In the genomic region with DNA sequence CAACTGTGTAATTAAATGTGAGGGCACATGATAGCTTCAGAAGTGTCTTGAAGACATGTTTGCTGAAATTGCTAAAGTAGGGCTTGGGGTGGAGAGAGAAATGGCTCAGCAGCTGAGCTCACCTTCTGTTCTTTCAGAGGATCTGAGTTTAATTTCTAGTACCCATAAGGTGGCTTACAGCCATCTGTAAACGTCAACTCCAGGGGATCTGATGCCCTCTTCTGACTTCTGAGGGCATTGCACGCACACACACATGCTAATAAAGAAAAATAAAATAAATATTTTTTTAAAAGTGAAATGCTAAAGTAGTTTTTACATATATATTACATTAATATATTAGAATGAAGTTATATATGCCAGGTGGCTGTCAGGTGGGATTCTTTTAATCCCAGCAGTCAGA, we compare ENCODE assay signal across 17 mouse cellular contexts. TPM values are rescaled to one million over a fixed set of nuclear protein-coding genes. Genes with fewer than 3 reads are reported as not detected.
A peak's percentile ranks its signal among the peaks of the same experiment; 100 is the strongest.
DNase-seq lines count a peak whose midpoint lies in the region; ATAC-seq and TF ChIP-seq lines count a peak whose summit lies in the region.
"Had no signal": no experiment of that assay in that cellular context is flagged by ENCODE, and none has a peak within 500 bp of the region (broad histone marks: within the 10 kb centered on the region; RNA-seq: fewer than 3 reads in every experiment).

No protein-coding gene starts in this region.

- peaks cover 8% of the 10 kb centered on the region; the same call in 1 of the 2 replicates for H3K4me1 ChIP-seq in forebrain, postnatal 0 days (ENCODE audit: insufficient read depth)
- peaks cover 18% of the 10 kb centered on the region for H3K4me1 ChIP-seq in forebrain, embryonic 10.5 days
- H3K4me1 ChIP-seq in liver, adult 2 months (ENCODE audit: control insufficient read depth, insufficient read depth, low read length), result no peaks in the 10 kb centered on the region
- peaks cover 11% of the 10 kb centered on the region; the same call in 1 of the 2 replicates for H3K4me1 ChIP-seq in liver, embryonic 12.5 days

- no peak overlapping the region for H3K4me2 ChIP-seq in forebrain, postnatal 0 days (ENCODE audit: low read depth)
- no peak overlapping the region for H3K4me2 ChIP-seq in liver, embryonic 12.5 days
- H3K4me2 ChIP-seq: neural tube, embryonic 13.5 days had no signal

- 24% methylated on average over 2 of the region's 2 CpGs for WGBS in forebrain, postnatal 0 days
- WGBS in forebrain, embryonic 10.5 days, result 28% methylated on average over 2 of the region's 2 CpGs
- 32% methylated on average over 2 of the region's 2 CpGs for WGBS in liver, adult 2 months
- 14% methylated on average over 2 of the region's 2 CpGs for WGBS in liver, embryonic 12.5 days (ENCODE audit: insufficient replicate concordance)

- no peak for TF ChIP-seq POLR2A in liver, adult 2 months (IDR thresholded peaks at IDR 0.05; ENCODE audit: extremely low read depth, insufficient read depth, low read length)
- no peak for TF ChIP-seq POLR2A in brain, embryonic 14.5 days (IDR thresholded peaks at IDR 0.05; ENCODE audit: borderline replicate concordance, extremely low read depth, insufficient read depth, insufficient read length, poor library complexity, severe bottlenecking)

- H3K4me3 ChIP-seq in forebrain, postnatal 0 days (ENCODE audit: low read depth, low read length), result no peak overlapping the region
- no peak overlapping the region for H3K4me3 ChIP-seq in forebrain, embryonic 10.5 days
- H3K4me3 ChIP-seq in liver, adult 2 months (ENCODE audit: insufficient read depth, low read depth, low read length), result no peak overlapping the region
- no peak overlapping the region for H3K4me3 ChIP-seq in liver, embryonic 12.5 days
- H3K4me3 ChIP-seq: embryonic facial prominence, embryonic 10.5 days; erythroblast, embryonic 14.5 days; hindbrain, embryonic 10.5 days; neural tube, embryonic 13.5 days had no signal

- no peak for ATAC-seq in forebrain, postnatal 0 days
- ATAC-seq in liver, embryonic 12.5 days, result no peak
- ATAC-seq in frontal cortex, adult (ENCODE audit: low TSS enrichment), result no peak

- DNase-seq in forebrain, postnatal 0 days, result peak; percentile 46
- DNase-seq in forebrain, embryonic 10.5 days (ENCODE audit: extremely low spot score, low spot score), result no peak
- no peak for DNase-seq in liver, adult 2 months (ENCODE audit: extremely low read depth, low read depth, low spot score)
- DNase-seq in A20 (ENCODE audit: low read depth, low spot score), result peak; percentile 19
- peak; percentile 42 for DNase-seq in brain, embryonic 14.5 days (ENCODE audit: low read depth)
- no peak for DNase-seq in c-Kit-positive CD71-positive TER-119-positive erythroid progenitor cells, embryonic 14.5 days (ENCODE audit: low spot score)
- DNase-seq: cerebellum, adult 9-10 months; left cerebral cortex, postnatal 4 days; right cerebral cortex, postnatal 4 days had no signal

- no peaks in the 10 kb centered on the region for H3K27me3 ChIP-seq in forebrain, postnatal 0 days (ENCODE audit: insufficient read depth, low read length)
- H3K27me3 ChIP-seq in forebrain, embryonic 10.5 days (ENCODE audit: poor library complexity, severe bottlenecking), result peaks cover 56% of the 10 kb centered on the region
- H3K27me3 ChIP-seq in liver, adult 2 months (ENCODE audit: control insufficient read depth, insufficient read depth, low read length), result peaks cover 7% of the 10 kb centered on the region; the same call in 1 of the 2 replicates
- H3K27me3 ChIP-seq in liver, embryonic 12.5 days (replicated peaks), result peaks cover 37% of the 10 kb centered on the region

- H3K27ac ChIP-seq in forebrain, postnatal 0 days (ENCODE audit: low read depth, low read length), result no peak overlapping the region
- no peak overlapping the region for H3K27ac ChIP-seq in forebrain, embryonic 10.5 days
- no peak overlapping the region for H3K27ac ChIP-seq in liver, adult 2 months (replicated peaks; ENCODE audit: insufficient read depth, low read depth, low read length)
- H3K27ac ChIP-seq in liver, embryonic 12.5 days, result no peak overlapping the region
- H3K27ac ChIP-seq: embryonic facial prominence, embryonic 10.5 days; hindbrain, embryonic 10.5 days; neural tube, embryonic 13.5 days had no signal

- peak; percentile 40 for TF ChIP-seq CTCF in forebrain, postnatal 0 days (IDR thresholded peaks at IDR 0.05; ENCODE audit: low read depth)
- peak; percentile 32; the same call in 1 of the 2 replicates for TF ChIP-seq CTCF in liver, adult 2 months (IDR thresholded peaks at IDR 0.05; ENCODE audit: low read depth, low read length)
- TF ChIP-seq CTCF in brain, embryonic 14.5 days (IDR thresholded peaks at IDR 0.05; ENCODE audit: borderline replicate concordance, extremely low read depth, insufficient read depth, insufficient read length), result peak; percentile 33; the same call in 1 of the 2 replicates

- no peaks in the 10 kb centered on the region for H3K79me2 ChIP-seq in liver, adult 2 months (ENCODE audit: control insufficient read depth, insufficient read depth, low read length)

- no peaks in the 10 kb centered on the region for H3K9me3 ChIP-seq in forebrain, postnatal 0 days (ENCODE audit: low read length)
- no peaks in the 10 kb centered on the region for H3K9me3 ChIP-seq in forebrain, embryonic 10.5 days
- no peaks in the 10 kb centered on the region for H3K9me3 ChIP-seq in liver, embryonic 12.5 days (replicated peaks)
- H3K9me3 ChIP-seq: embryonic facial prominence, embryonic 10.5 days; hindbrain, embryonic 10.5 days; neural tube, embryonic 13.5 days had no signal

- no peaks in the 10 kb centered on the region for H3K36me3 ChIP-seq in forebrain, postnatal 0 days (ENCODE audit: insufficient read depth)
- no peaks in the 10 kb centered on the region for H3K36me3 ChIP-seq in forebrain, embryonic 10.5 days (replicated peaks)
- H3K36me3 ChIP-seq in liver, adult 2 months (ENCODE audit: control insufficient read depth, insufficient read depth, low read length), result no peaks in the 10 kb centered on the region
- no peaks in the 10 kb centered on the region for H3K36me3 ChIP-seq in liver, embryonic 12.5 days
- H3K36me3 ChIP-seq: embryonic facial prominence, embryonic 10.5 days; hindbrain, embryonic 10.5 days; neural tube, embryonic 13.5 days had no signal

- H3K9ac ChIP-seq in forebrain, postnatal 0 days, result no peak overlapping the region
- H3K9ac ChIP-seq in liver, adult 2 months (ENCODE audit: low read depth, low read length), result no peak overlapping the region
- H3K9ac ChIP-seq in liver, embryonic 12.5 days, result no peak overlapping the region
- H3K9ac ChIP-seq: neural tube, embryonic 13.5 days had no signal

RNA-seq across cellular contexts. Expression of a gene that starts 3.0 kb away (rescaled TPM):
- total RNA-seq in forebrain, postnatal 0 days (2014; rRNA removed), result 10.0 and 12.3 TPM in 2 replicates
- polyA plus RNA-seq in forebrain, postnatal 0 days (2015; fragmentation: Nextera tagmentation; extraction: Ambion mirVana), result 1.8 and 2.1 TPM in 2 replicates
- polyA plus RNA-seq in forebrain, embryonic 10.5 days (2016; fragmentation: Nextera tagmentation; extraction: Ambion mirVana), result 0.15 TPM in 1 of 2 replicates, not detected in the other
- 0.07 TPM in 1 of 2 replicates, not detected in the other for total RNA-seq in liver, adult 2 months (2014; rRNA removed)
- 0.05 and 0.21 TPM in 2 replicates for polyA plus RNA-seq in liver, adult 2 months (2012; rRNA removed)
- polyA plus RNA-seq in liver, embryonic 12.5 days (2016; fragmentation: Nextera tagmentation; extraction: Ambion mirVana), result 0.38 and 0.53 TPM in 2 replicates
- 11.8 and 13.7 TPM in 2 replicates for polyA plus RNA-seq in brain, embryonic 14.5 days (2012; rRNA removed)
- total RNA-seq: monocyte, adult 5-6 weeks had no signal

RNA-seq across cellular contexts. Expression of a gene that starts 9.1 kb away (rescaled TPM):
- 2.3 and 3.2 TPM in 2 replicates for total RNA-seq in forebrain, postnatal 0 days (2014; rRNA removed)
- polyA plus RNA-seq in forebrain, postnatal 0 days (2015; fragmentation: Nextera tagmentation; extraction: Ambion mirVana), result 0.49 and 0.85 TPM in 2 replicates
- not detected in 2 replicates for polyA plus RNA-seq in forebrain, embryonic 10.5 days (2016; fragmentation: Nextera tagmentation; extraction: Ambion mirVana)
- total RNA-seq in liver, adult 2 months (2014; rRNA removed), result 3.9 and 4.7 TPM in 2 replicates
- 2.6 and 2.8 TPM in 2 replicates for polyA plus RNA-seq in liver, adult 2 months (2012; rRNA removed)
- 0.02 and 0.07 TPM in 2 replicates for polyA plus RNA-seq in liver, embryonic 12.5 days (2016; fragmentation: Nextera tagmentation; extraction: Ambion mirVana)
- 0.49 and 0.82 TPM in 2 replicates for polyA plus RNA-seq in brain, embryonic 14.5 days (2012; rRNA removed)
- total RNA-seq: monocyte, adult 5-6 weeks had no signal
- polyA plus RNA-seq: erythroblast, embryonic 14.5 days; thymus, postnatal 0 days had no signal

Comparison
In these comparisons a context has a peak if more than half of its experiments do, and no peak if none do; other contexts are left out.
1. DNase-seq: peak in forebrain, postnatal 0 days (single experiment), A20 (single experiment) and brain, embryonic 14.5 days (single experiment); none in forebrain, embryonic 10.5 days (single experiment), liver, adult 2 months (single experiment) and c-Kit-positive CD71-positive TER-119-positive erythroid progenitor cells, embryonic 14.5 days (single experiment).
2. Peak in every context shown above with its lines, with median percentiles within 50 percentile points of each other: CTCF ChIP-seq.